Mouse (Mus musculus) MEL (cell line): ENCODE measurements at regions not wholly inside any gene's neighbourhood (a gene's known extent, or its start where the extent isn't known, plus 50 kb on each side); places are given as distances from the start of the nearest gene placed in this dataset.

ENCODE experiments used
- BHLHE40 ChIP-seq: IDR thresholded peaks from 2 replicates; pipeline ENCODE4 v1.6.1; 2012; ENCODE audit warnings: low read depth, mild to moderate bottlenecking, inconsistent platforms, low read length, improper control_type of control experiment, borderline replicate concordance
- CHD1 ChIP-seq: IDR thresholded peaks from 2 replicates; pipeline ENCODE4 v1.6.1; 2012; ENCODE audit warnings: low read depth, mild to moderate bottlenecking, inconsistent platforms, low read length, improper control_type of control experiment
- CTCF ChIP-seq, 3 experiments: IDR thresholded peaks in 2 of 3; conservative IDR thresholded peaks in 1 of 3; 2 replicates each; pipeline ENCODE4 v1.5.1; 2011 to 2012; ENCODE audit warnings: low read length in 3 of 3, low read depth in 2 of 3, mild to moderate bottlenecking in 2 of 3, improper control_type of control experiment in 1 of 3, inconsistent platforms in 1 of 3, mixed read lengths in 1 of 3, moderate library complexity in 1 of 3; ENCODE audit not compliant: control insufficient read depth in 1 of 3, insufficient read depth in 1 of 3, poor library complexity in 1 of 3, severe bottlenecking in 1 of 3
- ETS1 ChIP-seq: IDR thresholded peaks from 2 replicates; pipeline ENCODE4 v1.6.1; 2012; ENCODE audit warnings: low read depth, mild to moderate bottlenecking, inconsistent platforms, low read length, improper control_type of control experiment, moderate library complexity
- HCFC1 ChIP-seq: IDR thresholded peaks from 2 replicates; pipeline ENCODE4 v1.6.1; 2012; ENCODE audit warnings: low read depth, mild to moderate bottlenecking, inconsistent platforms, low read length, improper control_type of control experiment, moderate library complexity
- MAZ ChIP-seq: IDR thresholded peaks from 2 replicates; pipeline ENCODE4 v1.6.1; 2012; ENCODE audit warnings: low read depth, mild to moderate bottlenecking, inconsistent platforms, low read length, improper control_type of control experiment
- NRF1 ChIP-seq: IDR thresholded peaks from 2 replicates; pipeline ENCODE4 v1.6.1; 2014; ENCODE audit warnings: low read depth, mild to moderate bottlenecking, inconsistent platforms, low read length, improper control_type of control experiment, moderate library complexity; ENCODE audit not compliant: poor library complexity, insufficient read depth, severe bottlenecking
- ZMIZ1 ChIP-seq: IDR thresholded peaks from 2 replicates; pipeline ENCODE4 v1.6.1; 2012; ENCODE audit warnings: low read depth, mild to moderate bottlenecking, inconsistent platforms, low read length, improper control_type of control experiment, moderate library complexity

DNA sequence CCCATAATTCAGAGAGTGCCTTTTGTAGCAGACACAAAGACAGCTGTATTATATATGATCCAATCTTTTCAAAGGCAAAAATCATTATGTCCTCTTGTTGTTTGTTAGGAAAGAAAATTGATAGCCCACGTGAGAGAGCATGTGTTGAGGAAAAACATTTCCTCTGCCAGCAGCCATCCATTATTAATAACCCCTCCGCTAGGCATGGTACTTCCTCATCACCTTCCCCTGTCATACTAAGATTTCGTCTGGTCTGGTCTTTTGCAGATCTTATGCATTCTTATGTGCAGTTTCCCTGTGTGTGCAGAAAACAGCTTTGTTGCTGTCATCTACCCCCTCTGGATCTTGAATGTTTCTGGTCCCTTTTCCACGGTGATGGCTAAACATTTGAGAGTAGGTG lies 164.2 kb upstream of the Dgkb start:
- TF ChIP-seq ZMIZ1: no peak
- TF ChIP-seq HCFC1: no peak
- no peak for TF ChIP-seq ETS1
- no peak for TF ChIP-seq NRF1
- TF ChIP-seq BHLHE40: no peak
- TF ChIP-seq CTCF (IDR thresholded peaks at IDR 0.05 in 2 of 3, conservative IDR thresholded peaks at IDR 0.05 in 1 of 3; ENCODE audit: control insufficient read depth in 1 of 3, insufficient read depth in 1 of 3, low read depth in 2 of 3, low read length in 3 of 3, poor library complexity in 1 of 3, severe bottlenecking in 1 of 3): no peak
- no peak for TF ChIP-seq CHD1
- no peak for TF ChIP-seq MAZ
